Mouse (Mus musculus) bone marrow, adult 2 months (tissue): ENCODE data around the gene Gclc. TPM values are rescaled to one million over a fixed set of nuclear protein-coding genes. Genes with fewer than 3 reads are reported as not detected.

Experiments used
- H3K27ac ChIP-seq: fragments of 200-500 bp; 2 replicates; pipeline ENCODE4 v1.5.1; 2012; ENCODE audit warnings: low read depth, mild to moderate bottlenecking, control low read depth, inconsistent platforms, low read length; ENCODE audit not compliant: control insufficient read depth, poor library complexity, insufficient read depth
- H3K4me1 ChIP-seq: fragments of 200-500 bp; 2 replicates; pipeline ENCODE4 v1.6.1; 2011; ENCODE audit warnings: low read length; ENCODE audit not compliant: control insufficient read depth, insufficient read depth
- H3K4me3 ChIP-seq: fragments of 200-500 bp; replicated peaks from 2 replicates; pipeline ENCODE3; 2011; ENCODE audit warnings: mild to moderate bottlenecking, low read depth, low read length, control low read depth; ENCODE audit not compliant: control insufficient read depth
- CTCF ChIP-seq: fragments of 200-500 bp; IDR thresholded peaks from 2 replicates; pipeline ENCODE4 v1.5.1; 2011; ENCODE audit warnings: low read length, control low read depth; ENCODE audit not compliant: control insufficient read depth, insufficient read depth
- POLR2A ChIP-seq: fragments of 200-500 bp; IDR thresholded peaks from 2 replicates; pipeline ENCODE4 v1.6.1; 2011; ENCODE audit warnings: low read depth, mild to moderate bottlenecking, control low read depth, low read length, borderline replicate concordance; ENCODE audit not compliant: control insufficient read depth
- WGBS: fragments of 180-500 bp; shearing (Covaris S2); methylation state at CpG from one replicate; pipeline ENCODE4 v1.1.7; 2018; 5-methylcytosine and 5-hydroxymethylcytosine counted together
- polyA plus RNA-seq: library from polyadenylated mRNA; stranded (reverse); fragments of >200 nt; gene quantifications from 2 replicates; pipeline ENCODE4 v1.2.4, GENCODE M21; 2011; ENCODE audit warnings: low replicate concordance; ENCODE audit not compliant: missing spikeins, insufficient read depth, insufficient read length

Gclc gene
- polyA plus RNA-seq, 1 experiment, result 39.7 TPM

GRCm38 (mm10) chr9:77782201-77782600, 27.9 kb downstream of the Gclc start:
- no peak overlapping the region for H3K27ac ChIP-seq
- no peak for TF ChIP-seq CTCF
- no peak for TF ChIP-seq POLR2A
- no peak overlapping the region for H3K4me3 ChIP-seq
- WGBS, result 77% methylated on average over 4 of the region's 4 CpGs
- H3K4me1 ChIP-seq, result no peaks in the 10 kb centered on the region

- H3K4me3 ChIP-seq, result no peak overlapping the region
- peak overlapping the region; percentile 28; the same call in 1 of the 2 replicates for H3K27ac ChIP-seq
- H3K4me1 ChIP-seq, result no peaks in the 10 kb centered on the region
- TF ChIP-seq CTCF (no peak), POLR2A (no peak)
- 82% methylated on average over 13 of the region's 13 CpGs for WGBS
These were observed 28.7 kb downstream of the Gclc start for GRCm38 (mm10) chr9:77783006-77783405.

- H3K4me1 ChIP-seq, result no peaks in the 10 kb centered on the region
- WGBS, result 93% methylated on average over 8 of the region's 8 CpGs
- H3K4me3 ChIP-seq, result no peak overlapping the region
- no peak overlapping the region for H3K27ac ChIP-seq
- TF ChIP-seq POLR2A (no peak), CTCF (no peak)
These were observed 31.1 kb downstream of the Gclc start for GRCm38 (mm10) chr9:77785466-77785865.

GRCm38 (mm10) chr9:77787936-77788335, 33.6 kb downstream of the Gclc start:
- TF ChIP-seq POLR2A (no peak), CTCF (no peak)
- Histone ChIP-seq H3K27ac (no peak overlapping the region), H3K4me3 (no peak overlapping the region), H3K4me1 (no peaks in the 10 kb centered on the region)
- WGBS, result 91% methylated on average over 7 of the region's 7 CpGs

GRCm38 (mm10) chr9:77789615-77790348, 35.4 kb downstream of the Gclc start:
- TF ChIP-seq CTCF (no peak), POLR2A (no peak)
- Histone ChIP-seq H3K4me1 (no peaks in the 10 kb centered on the region), H3K4me3 (no peak overlapping the region), H3K27ac (no peak overlapping the region)
- 86% methylated on average over 12 of the region's 12 CpGs for WGBS

- WGBS, result 77% methylated on average over 3 of the region's 3 CpGs
- no peak overlapping the region for H3K27ac ChIP-seq
- TF ChIP-seq CTCF (no peak), POLR2A (no peak)
These were observed 39.5 kb downstream of the Gclc start for GRCm38 (mm10) chr9:77793838-77794237.

GRCm38 (mm10) chr9:77802461-77802860, 48.1 kb downstream of the Gclc start:
- Histone ChIP-seq H3K4me3 (no peak overlapping the region), H3K27ac (no peak overlapping the region), H3K4me1 (no peaks in the 10 kb centered on the region)
- TF ChIP-seq CTCF, result peak; percentile 57
- TF ChIP-seq POLR2A, result no peak
- 59% methylated on average over 7 of the region's 7 CpGs for WGBS

More at GRCm38 (mm10) chr9:77793838-77794237, 39.5 kb downstream of the Gclc start:
- Histone ChIP-seq H3K4me3 (no peak overlapping the region), H3K4me1 (no peaks in the 10 kb centered on the region)

- TF ChIP-seq CTCF (no peak), POLR2A (no peak)
These were observed 52.1 kb downstream of the Gclc start for GRCm38 (mm10) chr9:77806426-77806825.

GRCm38 (mm10) chr9:77806842-77807668, 52.7 kb downstream of the Gclc start:
- Histone ChIP-seq H3K4me1 (no peaks in the 10 kb centered on the region), H3K27ac (no peak overlapping the region), H3K4me3 (no peak overlapping the region)
- peak; percentile 85 for TF ChIP-seq CTCF
- no peak for TF ChIP-seq POLR2A
- WGBS, result 19% methylated on average over 12 of the region's 12 CpGs

More at GRCm38 (mm10) chr9:77806426-77806825, 52.1 kb downstream of the Gclc start:
- 33% methylated on average over 3 of the region's 3 CpGs for WGBS
- H3K4me3 ChIP-seq, result no peak overlapping the region
- H3K4me1 ChIP-seq, result no peaks in the 10 kb centered on the region
- no peak overlapping the region for H3K27ac ChIP-seq
